ENCODE assay signal across 16 mouse cellular contexts in the genomic region with DNA sequence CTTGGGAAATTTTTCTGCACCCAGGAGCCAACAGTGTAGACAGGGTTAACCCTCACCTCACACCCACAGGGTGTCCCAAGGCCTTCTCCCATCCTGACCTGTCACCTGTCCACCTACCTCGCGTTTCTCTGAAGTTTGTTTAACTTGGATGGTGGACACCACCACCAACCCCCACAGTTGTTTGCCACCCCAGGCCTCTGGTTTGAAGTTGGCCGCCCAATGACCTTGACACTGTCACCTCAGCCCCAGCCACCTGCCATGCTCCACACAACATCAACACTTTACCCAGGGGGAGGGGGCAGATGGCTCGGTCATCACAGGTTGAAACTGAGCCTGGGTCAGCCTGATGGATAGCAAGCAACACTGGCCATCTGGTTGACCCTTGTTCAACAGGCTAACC.
DNase-seq lines count a peak whose midpoint lies in the region; ATAC-seq and TF ChIP-seq lines count a peak whose summit lies in the region.
"Had no signal": no experiment of that assay in that cellular context is flagged by ENCODE, and none has a peak within 500 bp of the region (broad histone marks: within the 10 kb centered on the region; RNA-seq: fewer than 3 reads in every experiment).

No protein-coding gene starts in this region.

- H3K27me3 ChIP-seq in stomach, embryonic 15.5 days (replicated peaks), result no peaks in the 10 kb centered on the region
- H3K27me3 ChIP-seq in stomach, postnatal 0 days (ENCODE audit: control insufficient read depth, insufficient read depth, low read length), result no peaks in the 10 kb centered on the region
- H3K27me3 ChIP-seq in liver, embryonic 12.5 days (replicated peaks), result no peaks in the 10 kb centered on the region; the same call in 1 of the 2 replicates
- H3K27me3 ChIP-seq in liver, embryonic 16.5 days (ENCODE audit: control insufficient read depth, insufficient read depth, low read depth, low read length), result no peaks in the 10 kb centered on the region
- H3K27me3 ChIP-seq: embryonic facial prominence, embryonic 12.5 days; forebrain, embryonic 15.5 days had no signal

- H3K4me3 ChIP-seq in stomach, embryonic 15.5 days (replicated peaks), result no peak overlapping the region
- no peak overlapping the region for H3K4me3 ChIP-seq in stomach, postnatal 0 days (ENCODE audit: low read depth, low read length)
- H3K4me3 ChIP-seq in liver, embryonic 12.5 days, result no peak overlapping the region
- H3K4me3 ChIP-seq in liver, embryonic 16.5 days (ENCODE audit: low read depth, low read length), result no peak overlapping the region
- H3K4me3 ChIP-seq: embryonic facial prominence, embryonic 12.5 days; forebrain, embryonic 15.5 days; heart, adult 2 months; hindbrain, embryonic 10.5 days had no signal

- 75% methylated on average over 4 of the region's 4 CpGs for WGBS in stomach, embryonic 15.5 days
- 61% methylated on average over 4 of the region's 4 CpGs for WGBS in stomach, postnatal 0 days
- WGBS in liver, embryonic 12.5 days (ENCODE audit: insufficient replicate concordance), result 61% methylated on average over 4 of the region's 4 CpGs
- WGBS in liver, embryonic 16.5 days (ENCODE audit: insufficient replicate concordance), result 59% methylated on average over 4 of the region's 4 CpGs

- DNase-seq in stomach, postnatal 0 days (ENCODE audit: low spot score), result no peak
- no peak for DNase-seq in Muller cell, postnatal 12 days (ENCODE audit: inconsistent ontology term)
- no peak for DNase-seq in gastrocnemius, postnatal 14 days
- DNase-seq: adrenal gland, postnatal 25 days; cerebellum, adult 2 months; cerebellum, postnatal 10 days; embryo, embryonic 11 days; heart, adult 2 months had no signal

- TF ChIP-seq CTCF in stomach, postnatal 0 days (IDR thresholded peaks at IDR 0.05; ENCODE audit: low read depth), result no peak

- intact Hi-C loops in gastrocnemius, postnatal 14 days (cut with DNase I; ENCODE audit: low total_unique reads), result no loop called here

- no peak overlapping the region for H3K9ac ChIP-seq in stomach, embryonic 15.5 days
- no peak overlapping the region for H3K9ac ChIP-seq in stomach, postnatal 0 days (ENCODE audit: low read length)
- no peak overlapping the region for H3K9ac ChIP-seq in liver, embryonic 12.5 days
- no peak overlapping the region for H3K9ac ChIP-seq in liver, embryonic 16.5 days (ENCODE audit: low read depth, low read length)
- H3K9ac ChIP-seq: embryonic facial prominence, embryonic 12.5 days; forebrain, embryonic 15.5 days; hindbrain, embryonic 14.5 days had no signal

- H3K4me2 ChIP-seq in stomach, embryonic 15.5 days, result no peak overlapping the region
- no peak overlapping the region for H3K4me2 ChIP-seq in stomach, postnatal 0 days (replicated peaks; ENCODE audit: low read depth)
- H3K4me2 ChIP-seq in liver, embryonic 12.5 days, result no peak overlapping the region
- H3K4me2 ChIP-seq in liver, embryonic 16.5 days (ENCODE audit: low read depth, low read length), result no peak overlapping the region
- H3K4me2 ChIP-seq: embryonic facial prominence, embryonic 12.5 days; forebrain, embryonic 15.5 days; heart, embryonic 11.5 days; hindbrain, embryonic 14.5 days had no signal

- TF ChIP-seq EP300 in stomach, postnatal 0 days (optimal IDR thresholded peaks at IDR 0.05), result no peak

- no peak overlapping the region for H3K27ac ChIP-seq in stomach, embryonic 15.5 days
- no peak overlapping the region for H3K27ac ChIP-seq in stomach, postnatal 0 days (replicated peaks)
- no peak overlapping the region for H3K27ac ChIP-seq in liver, embryonic 12.5 days
- no peak overlapping the region for H3K27ac ChIP-seq in liver, embryonic 16.5 days (ENCODE audit: low read length)
- H3K27ac ChIP-seq: embryonic facial prominence, embryonic 12.5 days; forebrain, embryonic 15.5 days; heart, adult 2 months; hindbrain, embryonic 10.5 days; hindbrain, embryonic 14.5 days had no signal

- ATAC-seq in stomach, embryonic 15.5 days (ENCODE audit: insufficient read depth, low FRiP score, low read depth), result peak; percentile 35; the same call in 1 of the 2 replicates
- ATAC-seq in stomach, postnatal 0 days (ENCODE audit: low FRiP score, low TSS enrichment), result no peak
- ATAC-seq in liver, embryonic 12.5 days, result peak; percentile 78
- ATAC-seq in liver, embryonic 16.5 days (ENCODE audit: low read depth), result peak; percentile 90
- ATAC-seq: forebrain, embryonic 15.5 days had no signal

- no peaks in the 10 kb centered on the region for H3K36me3 ChIP-seq in stomach, embryonic 15.5 days
- no peaks in the 10 kb centered on the region for H3K36me3 ChIP-seq in stomach, postnatal 0 days (ENCODE audit: control insufficient read depth, insufficient read depth, low read length)
- no peaks in the 10 kb centered on the region for H3K36me3 ChIP-seq in liver, embryonic 12.5 days
- no peaks in the 10 kb centered on the region for H3K36me3 ChIP-seq in liver, embryonic 16.5 days (ENCODE audit: control insufficient read depth, insufficient read depth)
- H3K36me3 ChIP-seq: embryonic facial prominence, embryonic 12.5 days; forebrain, embryonic 15.5 days; hindbrain, embryonic 10.5 days had no signal

- H3K4me1 ChIP-seq in stomach, embryonic 15.5 days, result no peaks in the 10 kb centered on the region
- H3K4me1 ChIP-seq in stomach, postnatal 0 days (replicated peaks; ENCODE audit: control insufficient read depth, insufficient read depth), result no peaks in the 10 kb centered on the region
- H3K4me1 ChIP-seq in liver, embryonic 12.5 days, result 0 out of 2 replicates have a peak, but pooled peaks cover 4% of the 10 kb centered on the region
- H3K4me1 ChIP-seq in liver, embryonic 16.5 days (ENCODE audit: control insufficient read depth, low read depth, low read length), result no peaks in the 10 kb centered on the region; the same call in 1 of the 2 replicates
- H3K4me1 ChIP-seq: embryonic facial prominence, embryonic 12.5 days; forebrain, embryonic 15.5 days; hindbrain, embryonic 10.5 days had no signal

- no peaks in the 10 kb centered on the region for H3K9me3 ChIP-seq in stomach, embryonic 15.5 days
- H3K9me3 ChIP-seq in stomach, postnatal 0 days (ENCODE audit: control insufficient read depth, low read length), result no peaks in the 10 kb centered on the region
- H3K9me3 ChIP-seq in liver, embryonic 12.5 days (replicated peaks), result no peaks in the 10 kb centered on the region
- H3K9me3 ChIP-seq in liver, embryonic 16.5 days (replicated peaks; ENCODE audit: control insufficient read depth, low read length), result no peaks in the 10 kb centered on the region
- H3K9me3 ChIP-seq: embryonic facial prominence, embryonic 12.5 days; forebrain, embryonic 15.5 days; hindbrain, embryonic 10.5 days had no signal
